Mouse (Mus musculus) midbrain, embryonic 16.5 days (tissue): ENCODE data around the gene Celf2. TPM values are rescaled to one million over a fixed set of nuclear protein-coding genes. Genes with fewer than 3 reads are reported as not detected.
A peak's percentile ranks its signal among the peaks of the same experiment; 100 is the strongest.

Source experiments
- ATAC-seq: fragments of 200-750 bp; cut with Nextera tagmentation; 2 replicates; pipeline ENCODE4 v1.8.0; 2017; ENCODE audit warnings: moderate TSS enrichment
- H3K27ac ChIP-seq: fragments of 300-500 bp; sonication (generic); 2 replicates; pipeline ENCODE4 v1.5.1; 2014; ENCODE audit warnings: mild to moderate bottlenecking, low read length, mixed read lengths
- H3K27me3 ChIP-seq: fragments of 300-500 bp; sonication (generic); 2 replicates; pipeline ENCODE4 v1.6.1; 2014; ENCODE audit warnings: low read depth, low read length, mixed read lengths; ENCODE audit not compliant: control insufficient read depth, insufficient read depth
- H3K36me3 ChIP-seq: fragments of 300-500 bp; sonication (generic); 2 replicates; pipeline ENCODE4 v1.6.1; 2014; ENCODE audit warnings: mild to moderate bottlenecking, low read length, moderate library complexity, mixed read lengths; ENCODE audit not compliant: control insufficient read depth, insufficient read depth
- H3K4me1 ChIP-seq: fragments of 300-500 bp; sonication (generic); 2 replicates; pipeline ENCODE4 v1.6.1; 2014; ENCODE audit warnings: mild to moderate bottlenecking, low read length, mixed read lengths; ENCODE audit not compliant: control insufficient read depth, insufficient read depth
- H3K4me2 ChIP-seq: fragments of 300-500 bp; sonication (generic); 2 replicates; pipeline ENCODE4 v1.6.1; 2014; ENCODE audit warnings: mild to moderate bottlenecking, low read length, mixed read lengths
- H3K4me3 ChIP-seq: fragments of 300-500 bp; sonication (generic); 2 replicates; pipeline ENCODE4 v1.5.1; 2014; ENCODE audit warnings: low read depth, mild to moderate bottlenecking, low read length, moderate library complexity, mixed read lengths
- H3K9ac ChIP-seq: fragments of 300-500 bp; sonication (generic); 2 replicates; pipeline ENCODE4 v1.6.1; 2014; ENCODE audit warnings: low read depth, low read length, mixed read lengths
- H3K9me3 ChIP-seq: fragments of 300-500 bp; sonication (generic); replicated peaks from 2 replicates; pipeline ENCODE4 v1.6.1; 2014; ENCODE audit warnings: mild to moderate bottlenecking, low read length, mixed read lengths; ENCODE audit not compliant: control insufficient read depth, poor library complexity, severe bottlenecking
- WGBS: fragments of 180-500 bp; shearing (Covaris S2); extraction: QIAGEN DNeasy Blood & Tissue Kit; methylation state at CpG from one replicate; pipeline ENCODE4 v1.1.7; 2014; 5-methylcytosine and 5-hydroxymethylcytosine counted together
- polyA plus RNA-seq: library from polyadenylated mRNA; unstranded; fragments of >200 nt; fragmentation: Nextera tagmentation; extraction: Ambion mirVana; gene quantifications from 2 replicates; pipeline ENCODE4 v1.2.1, GENCODE M21; 2015

Celf2 gene
- polyA plus RNA-seq, 1 experiment from 2014 or later, result 160 TPM

- Histone ChIP-seq H3K4me3 (no peak overlapping the region), H3K27ac (no peak overlapping the region), H3K4me1 (peaks cover 12% of the 10 kb centered on the region), H3K9ac (no peak overlapping the region), H3K27me3 (no peaks in the 10 kb centered on the region), H3K36me3 (no peaks in the 10 kb centered on the region), H3K9me3 (no peaks in the 10 kb centered on the region), H3K4me2 (no peak overlapping the region)
- WGBS, result 76% methylated on average over 4 of the region's 4 CpGs
- ATAC-seq, result no peak
Observed at GRCm38 (mm10) chr2:6695353-6695951, 813.9 kb downstream of the Celf2 start.

GRCm38 (mm10) chr2:6689689-6690088 lies 819.7 kb downstream of the Celf2 start:
- H3K36me3 ChIP-seq, result no peaks in the 10 kb centered on the region
- no peak overlapping the region for H3K9ac ChIP-seq
- WGBS, result 92% methylated on average over 2 of the region's 2 CpGs
- H3K4me3 ChIP-seq, result no peak overlapping the region
- H3K27ac ChIP-seq, result no peak overlapping the region
- no peak overlapping the region for H3K4me2 ChIP-seq
- no peak for ATAC-seq
- peaks cover 9% of the 10 kb centered on the region for H3K4me1 ChIP-seq
- no peaks in the 10 kb centered on the region for H3K27me3 ChIP-seq
- H3K9me3 ChIP-seq, result no peaks in the 10 kb centered on the region

GRCm38 (mm10) chr2:6678231-6678630 lies 831.1 kb downstream of the Celf2 start:
- Histone ChIP-seq H3K9ac (no peak overlapping the region), H3K4me3 (no peak overlapping the region), H3K9me3 (no peaks in the 10 kb centered on the region), H3K4me1 (peaks cover 8% of the 10 kb centered on the region; the same call in 1 of the 2 replicates), H3K36me3 (no peaks in the 10 kb centered on the region), H3K27ac (no peak overlapping the region), H3K27me3 (no peaks in the 10 kb centered on the region), H3K4me2 (no peak overlapping the region)
- 95% methylated on average over 1 of the region's 1 CpGs for WGBS
- ATAC-seq, result 0 out of 2 replicates have a peak, but pooled peaks have one; percentile 51

- no peaks in the 10 kb centered on the region for H3K9me3 ChIP-seq
- no peaks in the 10 kb centered on the region for H3K36me3 ChIP-seq
- H3K4me1 ChIP-seq, result peaks cover 8% of the 10 kb centered on the region; the same call in 1 of the 2 replicates
- no peak overlapping the region for H3K9ac ChIP-seq
- ATAC-seq, result peak; percentile 77
- no peak overlapping the region for H3K4me3 ChIP-seq
- H3K27ac ChIP-seq, result no peak overlapping the region
- no peak overlapping the region for H3K4me2 ChIP-seq
- H3K27me3 ChIP-seq, result no peaks in the 10 kb centered on the region
Observed at GRCm38 (mm10) chr2:6677457-6677856, 831.9 kb downstream of the Celf2 start.

- no peak for ATAC-seq
- no peak overlapping the region for H3K9ac ChIP-seq
- H3K4me3 ChIP-seq, result no peak overlapping the region
- H3K27ac ChIP-seq, result no peak overlapping the region
- H3K4me2 ChIP-seq, result no peak overlapping the region
- H3K4me1 ChIP-seq, result peaks cover 8% of the 10 kb centered on the region; the same call in 1 of the 2 replicates
- H3K36me3 ChIP-seq, result no peaks in the 10 kb centered on the region
- H3K27me3 ChIP-seq, result no peaks in the 10 kb centered on the region
- H3K9me3 ChIP-seq, result no peaks in the 10 kb centered on the region
- WGBS, result 96% methylated on average over 3 of the region's 3 CpGs
Observed at GRCm38 (mm10) chr2:6674401-6674800, 835.0 kb downstream of the Celf2 start.

GRCm38 (mm10) chr2:6673418-6673817 lies 835.9 kb downstream of the Celf2 start:
- H3K4me2 ChIP-seq, result no peak overlapping the region
- no peaks in the 10 kb centered on the region for H3K36me3 ChIP-seq
- H3K4me1 ChIP-seq, result peaks cover 8% of the 10 kb centered on the region; the same call in 1 of the 2 replicates
- no peak overlapping the region for H3K4me3 ChIP-seq
- no peak overlapping the region for H3K9ac ChIP-seq
- H3K27ac ChIP-seq, result no peak overlapping the region
- H3K9me3 ChIP-seq, result no peaks in the 10 kb centered on the region
- H3K27me3 ChIP-seq, result no peaks in the 10 kb centered on the region
- 90% methylated on average over 3 of the region's 3 CpGs for WGBS
- ATAC-seq, result no peak

- H3K4me1 ChIP-seq, result peaks cover 4% of the 10 kb centered on the region
- no peak overlapping the region for H3K27ac ChIP-seq
- H3K4me3 ChIP-seq, result no peak overlapping the region
- 75% methylated on average over 4 of the region's 4 CpGs for WGBS
- no peak for ATAC-seq
- no peak overlapping the region for H3K9ac ChIP-seq
- no peaks in the 10 kb centered on the region for H3K27me3 ChIP-seq
- no peaks in the 10 kb centered on the region for H3K9me3 ChIP-seq
- no peak overlapping the region for H3K4me2 ChIP-seq
- H3K36me3 ChIP-seq, result no peaks in the 10 kb centered on the region
Observed at GRCm38 (mm10) chr2:6667611-6668010, 841.8 kb downstream of the Celf2 start.

GRCm38 (mm10) chr2:6659834-6660233 lies 849.5 kb downstream of the Celf2 start:
- Histone ChIP-seq H3K9ac (no peak overlapping the region), H3K4me1 (0 out of 2 replicates have a peak, but pooled peaks cover 4% of the 10 kb centered on the region), H3K4me2 (no peak overlapping the region), H3K27ac (no peak overlapping the region), H3K9me3 (no peaks in the 10 kb centered on the region), H3K36me3 (no peaks in the 10 kb centered on the region), H3K4me3 (no peak overlapping the region), H3K27me3 (no peaks in the 10 kb centered on the region)
- no peak for ATAC-seq
- 88% methylated on average over 4 of the region's 4 CpGs for WGBS

- Histone ChIP-seq H3K27ac (no peak overlapping the region), H3K27me3 (no peaks in the 10 kb centered on the region), H3K4me1 (no peaks in the 10 kb centered on the region), H3K9ac (no peak overlapping the region), H3K4me2 (no peak overlapping the region), H3K9me3 (no peaks in the 10 kb centered on the region), H3K4me3 (no peak overlapping the region), H3K36me3 (no peaks in the 10 kb centered on the region)
- 84% methylated on average over 6 of the region's 6 CpGs for WGBS
- ATAC-seq, result no peak
Observed at GRCm38 (mm10) chr2:6653719-6654118, 855.6 kb downstream of the Celf2 start.
